Mouse (Mus musculus) erythroblast, embryonic 14.5 days (primary cell): ENCODE data around the gene Nenf.

Experiments
- GATA1 ChIP-seq: IDR thresholded peaks from 2 replicates; pipeline ENCODE4 v1.6.1; 2012; ENCODE audit warnings: low read length, inconsistent platforms, mixed read lengths
- TAL1 ChIP-seq: IDR thresholded peaks from 3 replicates; pipeline ENCODE4 v1.6.1; 2012; ENCODE audit warnings: low read length, inconsistent platforms, mixed read lengths

GRCm38 (mm10) chr1:191304216-191304615, 13.8 kb downstream of the Nenf start:
- TF ChIP-seq GATA1 (no peak), TAL1 (no peak)
